Mouse (Mus musculus) heart, adult 8-10 months (tissue): ENCODE data around the gene Pawr. TPM values are rescaled to one million over a fixed set of nuclear protein-coding genes. Genes with fewer than 3 reads are reported as not detected.

ENCODE experiments used
- DNase-seq: peaks from one replicate; pipeline ENCODE4 v3.0.0; 2022; ENCODE audit warnings: low spot score
- total RNA-seq, 4 experiments: library from RNA; stranded (reverse); gene quantifications; 2 replicates each; pipeline ENCODE4 v1.2.4; 2022

Pawr gene
- total RNA-seq = 1 to 10 TPM; 3.2 to 4.6 (median 4.1) TPM

DNA sequence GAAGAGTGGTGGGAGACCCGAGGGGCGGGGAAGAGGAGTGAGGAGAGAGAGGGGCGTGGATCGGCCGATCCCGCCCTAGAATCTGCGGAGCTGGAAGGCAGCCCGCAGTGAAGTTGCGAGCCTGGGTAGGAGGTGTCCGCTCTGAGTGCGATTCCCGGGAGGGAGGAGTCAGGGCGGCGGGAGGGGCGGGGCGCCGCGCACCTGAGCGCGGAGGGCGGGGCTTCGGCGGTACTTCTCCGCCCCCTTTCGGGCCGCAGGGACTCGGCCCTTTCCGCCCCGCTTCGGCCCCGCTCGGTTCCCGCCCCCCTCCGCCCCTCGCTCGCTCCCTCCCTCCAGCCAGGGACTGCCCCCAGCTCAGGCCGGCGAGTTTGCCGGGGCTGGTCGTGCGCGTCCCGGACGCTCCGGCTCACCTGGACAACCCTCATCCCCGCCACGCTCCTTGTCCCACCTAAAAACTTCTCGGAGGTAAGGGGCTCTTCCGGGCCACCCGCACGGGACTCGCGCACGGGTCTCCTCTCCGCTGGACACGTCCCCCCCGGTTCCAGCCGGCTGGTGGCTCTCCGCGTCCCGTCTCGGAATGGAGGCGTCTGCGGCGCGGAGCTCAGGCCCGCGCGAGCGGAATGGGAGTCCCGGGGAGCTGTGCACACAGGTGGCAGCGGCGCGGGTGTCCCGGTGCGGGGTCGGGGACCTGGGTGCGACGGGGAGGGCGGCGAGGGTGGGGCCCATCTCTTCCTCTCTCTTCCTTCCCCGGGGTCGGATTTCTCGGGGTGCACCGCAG, at the start of gene Pawr:
Gene Pawr (plus strand): TSS at position 338 of the 778 bp plus-strand sequence.
- DNase-seq = peak; percentile 26

DNA sequence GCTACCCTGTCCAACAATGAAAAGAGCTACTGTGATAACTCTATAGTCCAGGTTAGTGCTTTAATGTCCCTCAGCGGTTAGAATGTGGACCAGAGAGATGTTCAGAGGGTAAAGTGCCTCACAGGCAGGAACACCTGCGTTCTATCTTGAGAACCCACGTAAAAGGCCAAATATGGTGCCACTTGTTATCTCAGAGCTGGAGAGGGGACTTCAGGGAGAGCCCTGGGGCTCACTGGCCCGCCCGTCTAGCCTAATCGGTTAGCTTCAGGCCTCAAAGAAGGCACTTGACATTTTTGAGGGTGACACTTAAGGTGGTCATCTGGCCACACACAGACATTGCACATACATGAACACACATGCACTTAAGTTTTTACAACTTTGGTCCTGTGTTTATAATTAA, 49.6 kb upstream of the Pawr start:
- DNase-seq = no peak

DNA sequence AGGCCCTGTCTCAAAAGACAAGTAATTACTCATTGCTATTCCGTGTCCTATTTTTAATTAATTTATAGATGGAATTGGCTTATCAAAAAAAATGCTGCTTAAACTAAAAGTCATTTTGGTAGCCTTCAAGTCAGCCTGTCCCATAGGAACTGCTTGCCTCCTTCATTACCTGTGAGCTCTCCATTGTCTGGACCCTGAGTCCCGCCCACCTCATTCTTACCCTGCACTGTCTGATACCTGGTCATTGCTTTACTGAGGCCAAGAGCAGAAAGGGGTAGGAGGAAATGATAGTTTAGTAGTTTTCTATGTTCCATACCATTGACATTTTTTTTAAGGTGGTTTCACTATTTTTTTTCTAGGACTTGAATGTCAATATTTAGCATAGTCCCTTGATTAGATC, 48.5 kb upstream of the Pawr start:
- no peak for DNase-seq

DNA sequence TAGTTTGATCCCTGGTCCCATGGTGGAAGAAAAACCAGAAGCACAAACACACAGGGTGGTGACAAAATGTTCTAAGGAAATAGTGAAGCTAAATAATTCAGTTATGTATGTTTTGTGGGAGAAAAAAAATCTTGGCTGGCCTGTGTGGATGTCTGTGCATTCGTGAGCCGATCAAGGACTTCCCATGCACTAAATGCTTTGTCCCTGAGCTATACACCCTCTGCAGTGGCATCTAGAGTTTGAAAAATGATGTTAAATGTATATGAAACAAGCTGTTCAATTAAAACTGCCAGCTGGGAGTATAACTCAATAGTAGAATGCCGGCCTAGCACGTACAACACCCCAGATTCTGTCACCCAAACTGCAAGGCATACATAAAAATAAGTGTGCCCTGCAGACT, 48.1 kb upstream of the Pawr start:
- DNase-seq = no peak

DNA sequence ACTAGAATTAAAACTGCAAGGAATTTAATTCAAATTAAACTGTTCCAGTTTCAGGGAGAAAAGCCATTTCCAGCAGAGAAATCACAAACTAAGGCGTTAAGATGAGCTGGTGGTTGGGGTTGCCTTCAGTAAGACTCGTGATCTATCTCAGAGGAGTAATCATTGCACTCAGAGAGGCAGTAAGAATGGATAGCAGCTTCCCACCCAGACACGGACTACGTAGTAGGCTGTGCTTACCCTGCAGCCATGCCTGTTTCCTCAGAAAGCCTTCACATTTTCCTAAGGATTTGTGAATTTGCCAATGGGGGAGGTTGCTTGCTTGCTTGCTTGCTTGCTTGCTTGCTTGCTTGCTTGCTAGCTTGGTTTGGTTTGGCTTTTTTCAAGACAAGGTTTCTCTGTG, 47.5 kb upstream of the Pawr start:
- DNase-seq = no peak

DNA sequence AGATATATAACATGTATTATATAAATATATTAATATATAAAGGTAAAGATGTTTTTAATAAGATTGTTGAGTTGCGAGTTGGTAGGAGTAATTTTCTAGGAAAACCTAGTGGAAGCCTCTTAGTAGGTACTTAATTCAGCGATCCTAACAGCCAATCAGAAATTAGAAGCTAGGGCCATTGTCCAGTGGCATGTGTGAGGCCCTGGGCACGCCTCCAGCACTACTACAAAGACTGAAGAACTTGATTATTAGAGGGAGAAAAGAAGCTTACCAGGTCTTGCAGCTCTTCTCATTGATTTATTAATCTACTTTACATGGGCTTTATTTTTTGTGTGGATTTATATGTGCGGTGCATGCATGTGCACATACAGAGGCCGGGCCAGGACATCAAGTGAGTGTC, 46.9 kb upstream of the Pawr start:
- no peak for DNase-seq

DNA sequence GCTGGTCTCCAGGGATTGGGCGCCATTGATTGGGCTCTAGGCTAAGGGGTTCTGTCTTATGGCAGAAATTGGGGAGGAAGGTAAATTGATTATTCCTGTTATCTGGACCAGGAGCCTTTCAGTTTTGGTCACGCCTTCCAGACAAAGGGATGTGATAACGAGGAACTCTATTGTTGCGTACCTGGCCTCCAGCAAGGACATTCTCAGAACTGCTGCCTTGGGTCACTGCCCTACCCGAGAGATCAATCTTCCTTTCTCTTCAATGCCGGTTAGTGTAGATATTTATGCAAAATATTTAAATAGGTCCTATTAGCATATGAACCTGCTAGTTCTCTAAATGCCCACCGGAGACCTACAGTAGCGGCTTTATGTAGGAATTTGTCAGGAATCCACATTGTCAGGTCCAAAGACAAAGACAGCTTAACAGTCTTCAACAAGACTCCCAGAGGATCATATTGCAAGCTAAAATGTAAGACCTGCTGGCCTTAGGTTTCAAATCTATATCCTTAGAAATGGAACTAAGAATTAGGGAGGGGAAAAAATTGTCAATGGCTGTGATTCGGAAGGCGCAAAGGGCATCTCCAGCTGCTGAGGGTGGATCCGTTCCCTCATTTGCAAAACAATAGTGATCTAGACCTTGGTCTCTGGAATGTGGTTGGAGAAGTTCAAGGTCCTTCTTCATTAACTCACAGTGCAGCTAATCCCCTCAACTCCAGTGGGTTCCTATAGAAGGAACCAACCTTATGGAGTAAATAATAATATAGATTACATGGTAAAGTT, 45.1 kb upstream of the Pawr start:
- DNase-seq = no peak

DNA sequence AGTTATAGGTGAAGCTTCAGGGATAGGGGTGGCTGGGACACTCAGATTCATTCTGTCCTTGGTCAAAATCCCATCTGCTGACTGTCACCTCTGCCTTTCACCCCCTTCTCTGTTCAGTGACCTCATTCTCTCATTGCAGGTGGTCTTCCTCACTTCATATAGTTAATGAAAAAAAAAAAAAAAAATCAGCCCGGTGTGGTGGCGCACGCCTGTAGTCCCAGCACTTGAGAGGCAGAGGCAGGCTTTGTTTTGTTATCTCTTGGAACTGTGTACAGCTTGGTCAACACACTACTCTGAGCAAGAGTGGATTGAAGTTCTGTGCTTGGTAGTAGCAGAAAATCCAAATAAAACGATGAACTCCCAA, 44.5 kb upstream of the Pawr start:
- DNase-seq = no peak

DNA sequence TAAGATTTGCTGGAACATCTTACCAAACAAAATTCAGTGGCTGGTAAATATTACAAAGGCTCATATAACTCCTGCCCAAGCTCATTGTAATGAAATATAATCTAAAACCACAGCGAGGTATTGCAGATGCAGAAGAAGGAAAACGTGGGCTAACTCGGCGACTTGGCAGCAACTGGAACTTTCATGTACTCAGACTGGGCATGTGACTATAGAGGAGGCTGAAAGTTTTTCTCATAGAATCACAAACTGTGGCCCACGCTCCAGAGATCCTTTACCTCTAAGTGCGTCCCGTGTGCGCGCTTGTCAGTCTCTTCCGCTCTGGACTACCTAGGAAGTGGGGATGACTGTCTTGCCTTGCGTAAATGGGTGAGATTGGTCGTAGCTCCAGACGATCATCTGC, 41.9 kb upstream of the Pawr start:
- DNase-seq = no peak

DNA sequence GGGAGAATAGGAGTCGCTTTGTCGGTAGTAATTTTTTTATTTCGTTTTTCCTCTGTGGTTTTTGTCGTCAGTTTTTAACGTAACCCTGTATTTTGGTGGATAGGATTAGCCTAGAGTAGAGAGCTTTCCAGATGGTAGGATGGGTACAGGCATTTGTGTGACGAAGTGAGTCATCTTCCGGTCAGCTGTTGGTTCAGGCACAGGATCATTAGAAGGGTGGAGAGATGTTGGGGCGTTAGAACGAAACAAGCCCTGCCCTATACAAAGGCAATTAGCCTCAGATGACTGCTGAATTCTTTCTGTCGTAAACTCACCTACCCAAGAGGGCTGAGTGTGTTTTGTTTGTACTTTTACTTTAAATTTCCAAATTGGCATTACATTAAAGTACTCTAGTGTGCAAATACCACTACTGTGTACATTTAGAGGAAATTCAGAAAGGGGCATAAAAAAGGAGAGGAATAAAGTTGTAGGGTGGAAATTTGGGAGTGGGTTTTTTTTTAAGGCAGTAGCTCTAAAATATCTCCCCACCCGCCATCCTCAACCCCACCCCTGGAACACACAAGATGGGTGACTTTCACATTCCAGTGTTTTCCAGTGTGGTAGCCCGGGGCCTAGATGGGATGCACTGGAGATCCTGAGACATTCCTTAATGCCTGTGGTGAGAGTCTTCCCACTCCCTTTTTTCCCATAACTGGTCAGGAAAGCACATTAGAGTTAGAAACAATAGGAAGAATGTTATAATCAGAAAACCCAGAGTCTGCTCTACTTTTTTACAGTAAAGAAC, 40.0 kb upstream of the Pawr start:
- DNase-seq = no peak

DNA sequence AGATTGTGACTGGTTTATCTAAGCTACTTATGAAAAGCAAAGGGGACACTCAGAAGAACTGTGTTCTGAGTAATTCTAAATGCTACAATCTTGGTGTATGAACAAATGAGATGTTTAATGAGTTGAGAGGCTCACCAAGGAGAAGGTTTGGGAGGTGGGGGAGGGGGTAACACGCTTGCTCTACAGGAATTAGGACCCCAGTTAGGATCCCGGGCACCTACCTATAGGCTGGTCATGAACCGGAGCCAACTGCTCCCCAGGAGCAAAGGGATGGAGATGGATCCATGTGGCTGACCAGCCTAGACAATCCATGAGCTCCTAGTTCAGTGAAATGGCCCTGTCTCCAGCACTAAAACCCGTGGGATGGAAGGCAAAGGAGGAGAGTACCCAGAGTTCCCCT, 39.3 kb upstream of the Pawr start:
- no peak for DNase-seq

DNA sequence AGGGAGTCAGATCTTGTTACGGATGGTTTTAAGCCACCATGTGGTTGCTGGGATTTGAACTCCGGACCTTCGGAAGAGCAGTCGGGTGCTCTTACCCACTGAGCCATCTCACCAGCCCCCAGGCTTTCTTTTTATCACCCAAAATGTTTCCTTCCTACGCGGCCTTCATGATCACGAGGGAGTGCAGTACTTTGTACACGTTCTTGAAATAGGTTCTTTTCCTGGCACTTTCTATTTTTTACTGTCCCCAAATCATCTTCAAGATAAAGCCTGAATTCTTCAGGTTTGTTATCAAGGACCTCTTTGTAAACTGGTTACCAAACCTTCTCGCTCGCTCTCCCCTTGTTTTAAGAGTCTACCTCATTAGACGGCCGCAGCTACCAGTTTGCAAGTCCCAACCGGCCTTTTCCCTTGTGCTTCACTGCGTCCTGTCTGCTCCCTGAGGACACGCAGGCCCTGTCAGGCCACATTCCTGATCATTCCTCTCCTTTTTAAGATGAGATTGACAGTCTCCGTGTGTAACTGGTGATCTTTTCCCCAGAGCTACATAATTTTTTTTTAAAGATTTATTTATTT, 38.2 kb upstream of the Pawr start:
- DNase-seq = no peak

DNA sequence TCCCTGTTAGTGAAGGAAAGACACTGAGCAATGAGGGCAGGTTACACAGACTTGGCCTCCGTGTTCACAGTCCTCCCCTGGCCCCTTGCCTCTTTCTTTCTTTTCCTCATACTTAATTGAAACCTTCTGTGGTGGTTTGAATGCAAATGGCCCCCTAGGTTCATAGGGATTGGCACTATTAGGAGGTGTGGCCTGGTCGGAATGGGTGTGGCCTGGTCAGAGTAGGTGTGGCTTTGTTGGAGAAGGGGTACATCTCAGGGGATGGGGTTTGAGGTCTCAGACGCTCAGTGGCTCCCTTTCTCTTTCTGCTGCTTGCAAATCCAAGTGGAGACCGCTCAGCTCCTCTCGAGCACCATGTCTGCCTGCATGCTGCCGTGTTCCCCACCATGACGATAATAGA, 37.2 kb upstream of the Pawr start:
- no peak for DNase-seq

DNA sequence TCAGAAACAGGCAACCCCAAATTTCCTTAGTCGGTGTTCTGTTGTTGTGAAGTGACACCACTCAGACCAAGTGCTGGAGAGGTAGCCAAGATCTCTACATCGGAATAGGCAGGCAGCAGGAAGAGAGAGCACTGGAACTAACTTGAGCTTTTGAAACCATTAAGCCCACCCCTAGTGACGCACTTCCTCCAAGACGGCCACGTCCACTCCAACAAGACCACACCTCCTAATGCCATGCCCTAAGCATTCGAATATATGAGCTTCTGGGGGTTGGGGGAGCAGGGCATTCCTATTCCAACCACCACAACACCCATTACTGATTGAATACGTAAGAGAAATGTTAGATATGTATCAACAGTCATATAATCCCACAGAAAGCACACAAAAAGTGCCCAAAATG, 35.5 kb upstream of the Pawr start:
- no peak for DNase-seq

DNA sequence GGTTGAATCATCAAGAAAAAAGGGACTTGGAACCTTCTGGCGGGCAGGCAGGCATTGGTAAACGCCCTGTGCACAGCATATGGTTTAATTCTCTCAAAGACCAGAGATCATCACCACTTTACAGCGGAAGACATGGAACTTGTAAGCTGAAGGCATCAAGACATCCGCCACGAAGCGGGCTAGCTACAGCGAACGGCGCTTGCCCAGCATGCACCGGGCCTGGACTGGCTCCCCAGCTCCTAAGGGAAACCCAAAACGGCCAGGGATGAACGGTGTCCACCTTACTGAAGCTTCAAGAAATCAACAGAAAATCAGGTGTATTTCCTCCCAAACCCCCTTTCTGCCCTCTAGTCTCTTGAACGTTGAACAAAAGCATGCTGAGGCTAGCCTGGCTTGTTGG, 33.7 kb upstream of the Pawr start:
- no peak for DNase-seq

DNA sequence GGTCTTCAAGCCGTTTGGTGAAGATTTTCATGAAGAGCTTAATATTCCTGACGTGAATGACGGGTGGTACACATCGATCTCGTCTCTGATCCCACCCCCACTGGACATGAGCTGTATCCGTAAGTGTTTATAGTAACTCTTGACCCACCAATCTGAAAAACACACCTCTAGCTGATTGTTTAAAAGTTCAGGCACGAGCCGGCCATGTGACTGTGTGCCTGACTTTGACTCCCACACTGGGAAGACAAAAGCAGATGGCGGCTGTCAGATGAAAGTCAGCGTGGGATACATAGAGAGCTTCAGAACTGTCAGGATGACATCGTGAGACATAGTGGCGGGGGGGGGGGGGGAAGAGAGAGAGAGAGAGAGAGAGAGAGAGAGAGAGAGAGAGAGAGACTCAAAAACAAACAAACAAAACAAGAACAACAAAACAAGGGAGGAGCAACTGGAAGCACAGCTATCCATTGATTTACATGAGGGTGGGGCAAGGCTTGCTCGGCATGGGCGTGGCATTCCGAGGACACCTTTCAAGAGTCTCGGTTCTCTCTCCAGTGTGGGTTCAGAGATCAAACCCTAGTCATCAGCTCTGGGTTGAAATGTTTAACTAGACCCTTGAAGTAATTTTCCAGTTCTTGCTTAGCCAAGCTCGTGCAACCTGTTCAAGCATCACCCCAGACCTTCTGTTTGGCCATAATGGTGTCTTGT, 32.9 kb upstream of the Pawr start:
- DNase-seq = no peak

DNA sequence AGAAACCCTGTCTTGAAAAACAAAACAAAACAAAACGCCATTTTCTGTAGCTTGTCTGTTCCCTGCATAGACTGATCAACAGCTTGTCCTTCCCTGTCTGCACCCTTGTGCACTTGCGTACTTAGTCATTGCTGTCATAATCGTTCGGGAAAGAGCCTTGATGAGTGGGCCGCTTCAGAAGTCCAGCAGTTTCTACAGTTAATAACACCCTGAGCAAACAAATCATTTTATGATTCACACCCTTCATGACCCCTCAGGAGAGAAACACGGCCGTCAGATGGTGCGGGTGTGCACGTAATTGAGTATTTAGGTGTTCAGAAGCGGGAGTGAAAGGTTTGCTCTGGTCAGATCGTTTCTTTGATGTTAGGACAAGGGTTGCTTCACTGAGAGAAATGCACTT, 32.1 kb upstream of the Pawr start:
- DNase-seq = no peak

DNA sequence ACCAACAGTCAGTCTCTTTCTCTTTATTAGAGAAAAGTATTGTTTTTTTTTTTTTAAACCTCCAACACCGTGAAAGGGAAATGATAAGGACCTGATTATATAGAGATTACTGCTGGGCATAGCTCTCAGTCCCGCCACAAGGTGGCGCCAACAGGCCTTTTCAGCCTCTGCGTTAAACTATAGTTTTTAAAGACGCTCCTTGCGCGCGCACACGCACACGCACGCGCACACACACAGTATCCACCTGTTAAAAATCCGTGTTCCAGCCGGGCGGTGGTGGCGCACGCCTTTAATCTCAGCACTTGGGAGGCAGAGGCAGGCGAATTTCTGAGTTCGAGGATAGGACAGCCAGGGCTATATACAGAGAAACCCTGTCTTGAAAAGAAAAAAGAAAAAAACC, 31.1 kb upstream of the Pawr start:
- peak; percentile 70 for DNase-seq

DNA sequence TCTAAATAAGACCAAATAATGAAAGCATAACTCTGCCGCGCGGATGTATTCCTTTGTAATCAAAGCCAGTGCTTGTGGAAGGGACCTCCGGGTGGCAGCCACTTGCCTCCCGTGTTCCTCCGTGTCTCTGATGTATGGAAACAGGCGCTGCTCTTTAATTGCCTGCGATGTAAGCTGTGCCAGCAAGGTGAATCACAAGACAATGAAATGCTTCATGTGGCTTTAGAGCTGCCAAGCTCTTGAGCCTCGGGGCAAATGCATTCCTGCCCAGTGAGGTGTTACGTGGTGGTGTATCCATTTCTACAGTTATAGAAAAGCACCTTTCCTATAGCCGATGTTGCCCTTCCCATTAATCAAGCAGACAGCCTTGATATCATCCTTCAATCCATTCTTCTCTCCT, 24.1 kb upstream of the Pawr start:
- no peak for DNase-seq

DNA sequence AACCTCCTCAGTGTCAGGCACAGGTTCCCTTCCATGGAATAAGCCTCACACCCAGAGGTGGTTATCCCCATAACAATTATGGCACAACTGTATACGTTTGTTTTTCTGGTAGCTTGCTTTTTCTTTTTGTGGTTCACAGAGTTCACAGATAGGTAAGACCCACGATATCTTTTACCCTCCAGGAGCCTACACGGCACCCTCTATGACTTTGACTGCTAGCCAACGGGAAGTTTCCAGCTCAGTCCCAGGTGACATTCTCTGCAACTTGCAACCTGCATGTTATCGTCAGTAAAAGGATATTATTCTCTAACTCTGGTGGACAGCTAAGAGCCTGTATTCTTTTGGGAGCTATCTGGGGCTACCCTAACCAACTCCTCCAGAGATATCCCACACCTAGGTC, 21.7 kb upstream of the Pawr start:
- no peak for DNase-seq

DNA sequence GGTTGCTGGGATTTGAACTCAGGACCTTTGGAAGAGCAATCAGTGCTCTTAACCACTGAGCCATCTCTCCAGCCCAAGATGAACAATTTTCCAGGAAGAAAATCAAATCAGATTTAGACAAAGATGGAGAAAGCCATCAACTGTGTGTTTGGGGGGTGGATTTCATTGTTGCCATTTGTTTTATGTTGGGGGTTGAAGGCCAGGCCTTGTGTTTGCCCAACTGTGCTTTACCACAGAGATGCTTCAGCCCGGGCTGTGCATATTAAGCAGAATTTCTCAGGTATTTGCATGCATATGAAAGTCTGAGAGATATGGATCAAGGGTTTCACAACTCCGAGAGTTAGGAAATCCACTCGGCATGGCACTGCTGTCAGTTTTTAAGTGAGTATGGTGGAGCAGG, 20.5 kb upstream of the Pawr start:
- no peak for DNase-seq

DNA sequence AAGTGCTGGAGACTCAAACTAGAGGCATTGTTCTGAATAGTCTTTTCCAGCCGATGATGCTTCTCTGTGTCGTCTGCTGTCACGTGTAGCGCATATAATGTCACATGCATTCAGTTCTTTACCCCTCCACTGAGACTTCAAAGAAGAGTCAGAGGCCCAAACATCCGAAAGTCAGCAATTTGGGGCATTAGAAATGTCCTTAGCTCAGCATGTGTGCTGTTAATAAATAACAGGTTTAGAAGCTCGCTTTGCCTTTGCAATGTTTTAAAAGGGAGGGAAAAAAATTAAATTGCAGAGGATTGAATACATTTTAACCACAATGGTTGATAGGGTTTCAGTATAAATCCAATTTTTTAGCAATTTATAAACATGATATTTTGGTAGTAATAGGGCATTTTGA, 18.1 kb upstream of the Pawr start:
- DNase-seq = no peak
